33 mouse cellular contexts compared by ENCODE assay signal in the genomic region with DNA sequence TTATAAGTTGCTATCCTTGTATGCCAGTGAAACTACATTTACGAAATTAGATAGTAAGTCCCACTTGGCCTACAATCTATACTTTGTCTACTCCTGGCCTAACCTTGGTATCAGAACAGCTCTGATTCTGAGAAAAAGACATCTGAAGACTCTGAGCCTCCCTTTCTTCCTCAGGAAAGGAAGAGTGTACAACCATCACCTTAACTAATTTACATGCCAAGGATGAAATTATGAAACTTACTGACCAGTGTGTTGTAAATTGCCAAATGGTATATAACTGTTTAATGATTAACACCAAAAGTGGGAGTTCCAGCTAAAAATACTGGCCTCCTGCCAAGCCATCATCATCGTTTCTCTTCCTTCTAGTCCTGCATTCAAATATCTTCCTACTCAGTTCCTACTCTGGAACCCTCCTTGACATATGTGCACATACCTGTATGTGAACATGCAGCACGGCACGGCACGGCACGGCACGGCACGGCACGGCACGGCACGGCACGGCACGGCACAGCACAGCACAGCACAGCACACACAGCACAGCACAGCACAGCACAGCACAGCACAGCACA. TPM values are rescaled to one million over a fixed set of nuclear protein-coding genes. Genes with fewer than 3 reads are reported as not detected.
"Had no signal": no experiment of that assay in that cellular context is flagged by ENCODE, and none has a peak within 500 bp of the region (broad histone marks: within the 10 kb centered on the region; RNA-seq: fewer than 3 reads in every experiment).

No protein-coding gene starts in this region.

- H3K36me3 ChIP-seq: embryonic facial prominence, embryonic 10.5 days; embryonic facial prominence, embryonic 12.5 days; embryonic facial prominence, embryonic 15.5 days; forebrain, embryonic 10.5 days; forebrain, embryonic 12.5 days; forebrain, embryonic 15.5 days had no signal

- H3K27ac ChIP-seq: embryonic facial prominence, embryonic 10.5 days; embryonic facial prominence, embryonic 12.5 days; embryonic facial prominence, embryonic 13.5 days; embryonic facial prominence, embryonic 15.5 days; forebrain, embryonic 10.5 days; forebrain, embryonic 12.5 days; forebrain, embryonic 13.5 days; forebrain, embryonic 15.5 days; gastrocnemius, adult 2 months had no signal

- DNase-seq: cerebellum, adult 2 months; cerebellum, adult 8-10 months; cerebellum, adult 9-10 months; cerebellum, adult 9-11 months; cerebellum, postnatal 10 days; cerebellum, postnatal 14 days; cerebellum, postnatal 25 days; cerebellum, postnatal 36 days; embryo, embryonic 11 days; forebrain, postnatal 0 days; gastrocnemius, adult 2 months; gastrocnemius, postnatal 10 days; gastrocnemius, postnatal 14 days; gastrocnemius, postnatal 25 days; gastrocnemius, postnatal 36 days; heart, adult 18-20 months had no signal

- ATAC-seq: forebrain, embryonic 13.5 days; forebrain, embryonic 14.5 days; forebrain, embryonic 15.5 days; forebrain, embryonic 16.5 days; forebrain, postnatal 0 days had no signal

- H3K9me3 ChIP-seq: embryonic facial prominence, embryonic 10.5 days; embryonic facial prominence, embryonic 12.5 days; embryonic facial prominence, embryonic 13.5 days; embryonic facial prominence, embryonic 15.5 days; forebrain, embryonic 10.5 days; forebrain, embryonic 12.5 days; forebrain, embryonic 13.5 days; forebrain, embryonic 15.5 days had no signal

- H3K4me2 ChIP-seq: embryonic facial prominence, embryonic 12.5 days; embryonic facial prominence, embryonic 13.5 days; embryonic facial prominence, embryonic 15.5 days; forebrain, embryonic 12.5 days; forebrain, embryonic 13.5 days; forebrain, embryonic 15.5 days had no signal

- H3K27me3 ChIP-seq: embryonic facial prominence, embryonic 12.5 days; embryonic facial prominence, embryonic 13.5 days; embryonic facial prominence, embryonic 15.5 days; forebrain, embryonic 12.5 days; forebrain, embryonic 13.5 days; forebrain, embryonic 15.5 days had no signal

- H3K9ac ChIP-seq: embryonic facial prominence, embryonic 12.5 days; embryonic facial prominence, embryonic 13.5 days; embryonic facial prominence, embryonic 15.5 days; forebrain, embryonic 12.5 days; forebrain, embryonic 13.5 days; forebrain, embryonic 15.5 days; forebrain, postnatal 0 days had no signal

- H3K4me3 ChIP-seq: embryonic facial prominence, embryonic 10.5 days; embryonic facial prominence, embryonic 12.5 days; embryonic facial prominence, embryonic 13.5 days; embryonic facial prominence, embryonic 15.5 days; erythroblast, embryonic 14.5 days; forebrain, embryonic 10.5 days; forebrain, embryonic 12.5 days; forebrain, embryonic 13.5 days; forebrain, embryonic 15.5 days; gastrocnemius, adult 2 months had no signal

- H3K4me1 ChIP-seq: embryonic facial prominence, embryonic 10.5 days; embryonic facial prominence, embryonic 12.5 days; embryonic facial prominence, embryonic 13.5 days; embryonic facial prominence, embryonic 15.5 days; forebrain, embryonic 10.5 days; forebrain, embryonic 12.5 days; forebrain, embryonic 13.5 days; forebrain, embryonic 15.5 days had no signal

RNA-seq across cellular contexts. Expression of a gene that starts 44.4 kb away (rescaled TPM):
- polyA plus RNA-seq: cerebellum, adult 2 months; cortical plate, adult 2 months; embryonic facial prominence, embryonic 10.5 days; embryonic facial prominence, embryonic 11.5 days; embryonic facial prominence, embryonic 12.5 days; embryonic facial prominence, embryonic 13.5 days; embryonic facial prominence, embryonic 14.5 days; embryonic facial prominence, embryonic 15.5 days; erythroblast, embryonic 14.5 days; forebrain, embryonic 10.5 days; forebrain, embryonic 11.5 days; forebrain, embryonic 13.5 days; forebrain, embryonic 14.5 days; forebrain, embryonic 15.5 days; forebrain, postnatal 0 days; frontal cortex, adult 2 months; gonadal fat pad, adult 2 months had no signal
